Comparison of ENCODE assay signal across 12 mouse cellular contexts in the genomic region with DNA sequence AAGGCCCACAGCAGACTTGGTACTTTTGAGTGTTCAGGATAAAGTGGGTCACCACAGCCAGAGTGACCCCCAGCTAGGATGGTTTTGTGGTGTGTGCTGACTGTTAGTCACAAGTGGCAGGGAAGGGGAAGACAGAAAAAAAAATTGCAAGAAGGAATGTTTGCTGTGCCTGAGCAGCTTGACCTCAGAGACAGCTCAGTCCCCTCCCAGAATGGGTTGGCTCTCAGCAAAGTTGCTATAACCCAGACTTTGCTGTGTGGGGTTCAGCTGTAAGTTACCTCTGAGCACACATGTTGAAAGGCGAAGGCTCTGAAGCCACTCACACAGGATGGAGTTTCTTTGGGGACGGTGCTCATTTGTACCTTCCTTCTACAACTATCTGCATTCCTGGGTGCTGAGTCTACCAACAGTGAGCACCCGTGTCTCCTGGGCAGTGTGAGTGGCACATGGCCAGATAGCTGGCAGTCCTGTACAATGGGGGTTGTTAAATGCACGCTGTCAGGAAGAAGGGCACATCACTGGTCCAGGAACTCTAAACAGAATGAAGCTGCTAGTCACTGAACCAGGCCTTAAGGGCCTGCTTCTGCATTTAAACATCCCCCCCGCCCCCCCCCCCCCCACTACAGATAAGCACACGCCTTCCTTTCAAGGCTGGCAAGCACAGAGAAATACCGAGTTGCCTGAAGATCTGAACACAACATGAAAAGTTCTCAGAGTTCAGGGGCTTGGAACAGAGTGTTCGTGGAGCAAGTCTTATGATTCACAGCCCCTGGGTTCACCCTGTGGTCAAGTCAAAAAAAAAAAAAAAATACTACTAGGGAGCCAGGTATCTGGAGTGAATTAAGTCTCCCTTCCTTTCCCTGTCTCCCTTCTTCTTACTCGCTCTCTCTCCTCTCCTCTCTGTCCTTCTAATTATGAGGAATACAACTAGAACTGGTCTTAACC. TPM values are rescaled to one million over a fixed set of nuclear protein-coding genes. Genes with fewer than 3 reads are reported as not detected.
A peak's percentile ranks its signal among the peaks of the same experiment; 100 is the strongest.
DNase-seq lines count a peak whose midpoint lies in the region; ATAC-seq and TF ChIP-seq lines count a peak whose summit lies in the region.
"Had no signal": no experiment of that assay in that cellular context is flagged by ENCODE, and none has a peak within 500 bp of the region (broad histone marks: within the 10 kb centered on the region; RNA-seq: fewer than 3 reads in every experiment).

No protein-coding gene starts in this region.

- intact Hi-C loops in gastrocnemius, postnatal 36 days (cut with DNase I) = loop anchor here (2.0 to 5.0 kb wide), 4 partner anchors 57 to 223 kb away; a partner anchor contains a TSS

- H3K4me2 ChIP-seq in lung, embryonic 14.5 days = no peak overlapping the region
- no peak overlapping the region for H3K4me2 ChIP-seq in heart, embryonic 12.5 days

- TF ChIP-seq CTCF in lung, embryonic 14.5 days (IDR thresholded peaks at IDR 0.05; ENCODE audit: low read depth) = no peak

- H3K36me3 ChIP-seq in lung, embryonic 14.5 days (ENCODE audit: insufficient read depth) = no peaks in the 10 kb centered on the region
- H3K36me3 ChIP-seq in heart, embryonic 12.5 days = no peaks in the 10 kb centered on the region
- H3K36me3 ChIP-seq: G1E had no signal

- H3K4me3 ChIP-seq in lung, embryonic 14.5 days (ENCODE audit: low read depth, low read length) = no peak overlapping the region
- no peak overlapping the region for H3K4me3 ChIP-seq in heart, embryonic 12.5 days

- WGBS in lung, embryonic 14.5 days = 34% methylated on average over 9 of the region's 9 CpGs
- 26% methylated on average over 9 of the region's 9 CpGs for WGBS in heart, embryonic 12.5 days

- H3K27ac ChIP-seq in lung, embryonic 14.5 days (ENCODE audit: low read depth) = peak overlapping the region; percentile 44; the same call in 1 of the 2 replicates
- H3K27ac ChIP-seq in heart, embryonic 12.5 days (ENCODE audit: poor library complexity, severe bottlenecking) = 0 out of 2 replicates have a peak overlapping the region, but pooled peaks have one; percentile 10

- no peak for ATAC-seq in lung, embryonic 14.5 days (ENCODE audit: insufficient read depth)
- no peak for ATAC-seq in heart, embryonic 12.5 days (ENCODE audit: insufficient number of reproducible peaks, low FRiP score)

- H3K9me3 ChIP-seq in lung, embryonic 14.5 days (ENCODE audit: low read depth, low read length) = no peaks in the 10 kb centered on the region
- H3K9me3 ChIP-seq in heart, embryonic 12.5 days (replicated peaks) = no peaks in the 10 kb centered on the region
- H3K9me3 ChIP-seq: G1E had no signal

- H3K4me1 ChIP-seq in lung, embryonic 14.5 days (ENCODE audit: insufficient read depth) = peaks cover 24% of the 10 kb centered on the region
- H3K4me1 ChIP-seq in heart, embryonic 12.5 days (replicated peaks) = peaks cover 38% of the 10 kb centered on the region

- H3K27me3 ChIP-seq in lung, embryonic 14.5 days (ENCODE audit: insufficient read depth, low read length) = no peaks in the 10 kb centered on the region
- no peaks in the 10 kb centered on the region for H3K27me3 ChIP-seq in heart, embryonic 12.5 days (replicated peaks)

- no peak overlapping the region for H3K9ac ChIP-seq in lung, embryonic 14.5 days
- H3K9ac ChIP-seq in heart, embryonic 12.5 days = no peak overlapping the region

- no peak for DNase-seq in lung, embryonic 14.5 days
- no peak for DNase-seq in lung, postnatal 25 days (ENCODE audit: low spot score)
- peak; percentile 71 for DNase-seq in adrenal gland, postnatal 14 days
- DNase-seq in lung, postnatal 4 days = peak; percentile 44 to 64
- DNase-seq in layer of hippocampus, adult 11-12 months (ENCODE audit: low spot score) = no peak
- no peak for DNase-seq in gastrocnemius, postnatal 36 days
- DNase-seq in spleen, adult 12 weeks (ENCODE audit: low spot score) = no peak

RNA-seq across cellular contexts. Expression of a gene that starts 38.7 kb away (rescaled TPM):
- polyA plus RNA-seq in lung, embryonic 14.5 days (2014; fragmentation: Nextera tagmentation; extraction: Ambion mirVana) = 0.24 and 0.27 TPM in 2 replicates
- total RNA-seq in adrenal gland, postnatal 14 days (2021) = 0.15 TPM in 1 of 2 replicates, not detected in the other
- 0.69 and 1.2 TPM in 2 replicates for polyA plus RNA-seq in heart, embryonic 12.5 days (2016; fragmentation: Nextera tagmentation; extraction: Ambion mirVana)
- total RNA-seq in gastrocnemius, postnatal 36 days (2021) = not detected
- total RNA-seq: neutrophil, adult 5-6 weeks had no signal
- polyA plus RNA-seq: G1E had no signal

RNA-seq across cellular contexts. Expression of a gene that starts 45.6 kb away (rescaled TPM):
- not detected in 2 replicates for polyA plus RNA-seq in lung, embryonic 14.5 days (2014; fragmentation: Nextera tagmentation; extraction: Ambion mirVana)
- total RNA-seq in adrenal gland, postnatal 14 days (2021) = not detected in 2 replicates
- 0.82 and 1.8 TPM in 2 replicates for polyA plus RNA-seq in heart, embryonic 12.5 days (2016; fragmentation: Nextera tagmentation; extraction: Ambion mirVana)
- 1 to 10 TPM; 1.3 to 1.9 TPM for total RNA-seq in gastrocnemius, postnatal 36 days (2021)
- total RNA-seq: G1E; neutrophil, adult 5-6 weeks had no signal
- polyA plus RNA-seq: G1E; liver, embryonic 16.5 days; stomach, embryonic 16.5 days had no signal

Comparison
In these comparisons a context has a peak if more than half of its experiments do, and no peak if none do; other contexts are left out.
1. DNase-seq: peak in adrenal gland, postnatal 14 days (single experiment) and lung, postnatal 4 days (2 of 2); none in lung, embryonic 14.5 days (single experiment), lung, postnatal 25 days (single experiment), layer of hippocampus, adult 11-12 months (single experiment), gastrocnemius, postnatal 36 days (0 of 2) and spleen, adult 12 weeks (single experiment).